9 mouse cellular contexts compared by ENCODE assay signal in genomic region chr12:81817126-81817505, GRCm38 (mm10). TPM values are rescaled to one million over a fixed set of nuclear protein-coding genes. Genes with fewer than 3 reads are reported as not detected.
A peak's percentile ranks its signal among the peaks of the same experiment; 100 is the strongest.
DNase-seq lines count a peak whose midpoint lies in the region; ATAC-seq and TF ChIP-seq lines count a peak whose summit lies in the region.
"Had no signal": no experiment of that assay in that cellular context is flagged by ENCODE, and none has a peak within 500 bp of the region (broad histone marks: within the 10 kb centered on the region; RNA-seq: fewer than 3 reads in every experiment).

No protein-coding gene starts in this region.

- TF ChIP-seq CTCF in kidney, adult 2 months (conservative IDR thresholded peaks at IDR 0.05; ENCODE audit: insufficient read depth, insufficient read length, low read depth, low read length): no peak
- TF ChIP-seq CTCF in thymus, adult 2 months (IDR thresholded peaks at IDR 0.05; ENCODE audit: borderline replicate concordance, control insufficient read depth, extremely low read depth, insufficient read depth, low read length, poor library complexity): no peak

- no peaks in the 10 kb centered on the region for H3K9me3 ChIP-seq in embryonic facial prominence, embryonic 12.5 days
- H3K9me3 ChIP-seq in kidney, embryonic 15.5 days (replicated peaks): no peaks in the 10 kb centered on the region
- H3K9me3 ChIP-seq: G1E had no signal

- H3K4me2 ChIP-seq in embryonic facial prominence, embryonic 12.5 days (replicated peaks): peak overlapping the region; percentile 33
- H3K4me2 ChIP-seq in kidney, embryonic 15.5 days: peak overlapping the region; percentile 47
- peak overlapping the region; percentile 59 for H3K4me2 ChIP-seq in myocyte (ENCODE audit: low read depth)

- H3K9ac ChIP-seq in embryonic facial prominence, embryonic 12.5 days: no peak overlapping the region
- H3K9ac ChIP-seq in kidney, embryonic 15.5 days: no peak overlapping the region

- no peak for ATAC-seq in embryonic facial prominence, embryonic 12.5 days (ENCODE audit: insufficient number of reproducible peaks, insufficient read depth, low FRiP score, low TSS enrichment)
- ATAC-seq in kidney, embryonic 15.5 days (replicated peaks; ENCODE audit: low FRiP score): peak; percentile 82

- DNase-seq in kidney, adult 2 months: peak; percentile 24
- DNase-seq in kidney, adult 8-10 months: no peak
- no peak for DNase-seq in cerebellum, adult 9-10 months
- no peak for DNase-seq in layer of hippocampus, postnatal 10 days (ENCODE audit: low spot score in 2 of 2)
- no peak for DNase-seq in thymus, adult 2 months

- H3K79me2 ChIP-seq in myocyte (ENCODE audit: control insufficient read depth, insufficient read depth): no peaks in the 10 kb centered on the region

- H3K4me3 ChIP-seq in kidney, adult 2 months (ENCODE audit: insufficient read depth, low read depth, low read length): no peak overlapping the region
- H3K4me3 ChIP-seq in embryonic facial prominence, embryonic 12.5 days: no peak overlapping the region
- H3K4me3 ChIP-seq in kidney, embryonic 15.5 days (replicated peaks): peak overlapping the region; percentile 17
- H3K4me3 ChIP-seq in myocyte: no peak overlapping the region
- no peak overlapping the region for H3K4me3 ChIP-seq in thymus, adult 2 months (ENCODE audit: control insufficient read depth, insufficient read depth, low read length)

- no peaks in the 10 kb centered on the region for H3K36me3 ChIP-seq in kidney, adult 2 months (ENCODE audit: control insufficient read depth, insufficient read depth, low read length)
- no peaks in the 10 kb centered on the region for H3K36me3 ChIP-seq in embryonic facial prominence, embryonic 12.5 days
- no peaks in the 10 kb centered on the region for H3K36me3 ChIP-seq in kidney, embryonic 15.5 days
- H3K36me3 ChIP-seq in myocyte (ENCODE audit: control insufficient read depth, insufficient read depth): no peaks in the 10 kb centered on the region
- H3K36me3 ChIP-seq in thymus, adult 2 months (ENCODE audit: control insufficient read depth, insufficient read depth, low read length): no peaks in the 10 kb centered on the region
- H3K36me3 ChIP-seq: G1E had no signal

- no peaks in the 10 kb centered on the region for H3K27me3 ChIP-seq in kidney, adult 2 months (replicated peaks; ENCODE audit: control insufficient read depth, insufficient read depth, low read length)
- H3K27me3 ChIP-seq in embryonic facial prominence, embryonic 12.5 days: no peaks in the 10 kb centered on the region
- H3K27me3 ChIP-seq in kidney, embryonic 15.5 days: no peaks in the 10 kb centered on the region
- no peaks in the 10 kb centered on the region for H3K27me3 ChIP-seq in myocyte (ENCODE audit: control insufficient read depth, insufficient read depth, insufficient read length)
- H3K27me3 ChIP-seq in thymus, adult 2 months (ENCODE audit: control insufficient read depth, insufficient read depth, low read length): no peaks in the 10 kb centered on the region

- 47% methylated on average over 6 of the region's 6 CpGs for WGBS in kidney, adult 2 months
- WGBS in embryonic facial prominence, embryonic 12.5 days: 47% methylated on average over 6 of the region's 6 CpGs
- 46% methylated on average over 6 of the region's 6 CpGs for WGBS in kidney, embryonic 15.5 days
- 84% methylated on average over 6 of the region's 6 CpGs for WGBS in thymus, adult 2 months

- TF ChIP-seq POLR2A in kidney, adult 2 months (IDR thresholded peaks at IDR 0.05; ENCODE audit: low read depth, low read length): no peak
- no peak for TF ChIP-seq POLR2A in myocyte (IDR thresholded peaks at IDR 0.05; ENCODE audit: insufficient read length, low read depth)
- no peak for TF ChIP-seq POLR2A in thymus, adult 2 months (IDR thresholded peaks at IDR 0.05; ENCODE audit: control insufficient read depth, extremely low read depth, insufficient read depth, low read length, poor library complexity)

- H3K27ac ChIP-seq in kidney, adult 2 months (ENCODE audit: insufficient read depth, low read depth, low read length): no peak overlapping the region
- H3K27ac ChIP-seq in embryonic facial prominence, embryonic 12.5 days: no peak overlapping the region
- peak overlapping the region; percentile 81 for H3K27ac ChIP-seq in kidney, embryonic 15.5 days
- H3K27ac ChIP-seq in thymus, adult 2 months (ENCODE audit: control insufficient read depth, insufficient read depth, low read length): no peak overlapping the region

- H3ac ChIP-seq in myocyte (ENCODE audit: control insufficient read depth, insufficient read length): no peak overlapping the region

- peaks cover 3% of the 10 kb centered on the region; the same call in 1 of the 2 replicates for H3K4me1 ChIP-seq in kidney, adult 2 months (ENCODE audit: control insufficient read depth, insufficient read depth, low read length)
- H3K4me1 ChIP-seq in embryonic facial prominence, embryonic 12.5 days: peaks cover 10% of the 10 kb centered on the region
- peaks cover 18% of the 10 kb centered on the region for H3K4me1 ChIP-seq in kidney, embryonic 15.5 days
- H3K4me1 ChIP-seq in thymus, adult 2 months (replicated peaks; ENCODE audit: control insufficient read depth, insufficient read depth, low read length): no peaks in the 10 kb centered on the region

TF ChIP-seq in myocyte, 11 proteins besides CTCF, POLR2A, EP300 and RAD21:
- TF ChIP-seq TCF3 (IDR thresholded peaks at IDR 0.05; ENCODE audit: insufficient read length, low read depth) (no peak), REST (IDR thresholded peaks at IDR 0.05; ENCODE audit: insufficient read depth, insufficient read length) (no peak), USF1 (IDR thresholded peaks at IDR 0.05; ENCODE audit: low read depth) (no peak), POLR2AphosphoS2 (IDR thresholded peaks at IDR 0.05; ENCODE audit: insufficient read length, low read depth) (no peak), E2F4 (IDR thresholded peaks at IDR 0.05; ENCODE audit: insufficient read depth) (no peak), CEBPB (IDR thresholded peaks at IDR 0.05; ENCODE audit: insufficient read depth, poor library complexity, severe bottlenecking) (no peak), TCF12 (IDR thresholded peaks at IDR 0.05; ENCODE audit: insufficient read depth, poor library complexity, severe bottlenecking) (no peak), MYOD1 (IDR thresholded peaks at IDR 0.05; ENCODE audit: control insufficient read depth in 1 of 3, insufficient read length in 2 of 3, low read depth in 2 of 3) (no peak), MAX (IDR thresholded peaks at IDR 0.05; ENCODE audit: low read depth) (no peak), SRF (IDR thresholded peaks at IDR 0.05; ENCODE audit: control insufficient read depth, insufficient read length, low read depth) (no peak), MYOG (IDR thresholded peaks at IDR 0.05; ENCODE audit: control insufficient read depth in 1 of 3, insufficient read depth in 1 of 3, insufficient read length in 2 of 3, low read depth in 2 of 3) (no peak)

RNA-seq across cellular contexts. Expression of gene Map3k9, which starts 36.1 kb away (rescaled TPM):
- 3.4 and 3.9 TPM in 2 replicates for polyA plus RNA-seq in kidney, adult 2 months (2012; rRNA removed)
- polyA plus RNA-seq in embryonic facial prominence, embryonic 12.5 days (2016; fragmentation: Nextera tagmentation; extraction: Ambion mirVana): 1.6 and 1.8 TPM in 2 replicates
- 1.3 and 1.5 TPM in 2 replicates for polyA plus RNA-seq in kidney, embryonic 15.5 days (2015; fragmentation: Nextera tagmentation; extraction: Ambion mirVana)
- polyA plus RNA-seq in myocyte (2012; fragmentation: generic; extraction: Trizol): 0.20 TPM
- total RNA-seq in layer of hippocampus, postnatal 10 days (2021): 10 to 100 TPM; 47.4 to 55.0 TPM
- polyA plus RNA-seq in thymus, adult 2 months (2012; rRNA removed): 0.97 and 1.1 TPM in 2 replicates
- polyA plus RNA-seq: G1E had no signal

RNA-seq across cellular contexts. Expression of gene Pcnx, which starts 42.7 kb away (rescaled TPM):
- 23.8 and 27.3 TPM in 2 replicates for polyA plus RNA-seq in kidney, adult 2 months (2012; rRNA removed)
- 12.6 and 16.4 TPM in 2 replicates for polyA plus RNA-seq in embryonic facial prominence, embryonic 12.5 days (2016; fragmentation: Nextera tagmentation; extraction: Ambion mirVana)
- 8.8 and 10.2 TPM in 2 replicates for polyA plus RNA-seq in kidney, embryonic 15.5 days (2015; fragmentation: Nextera tagmentation; extraction: Ambion mirVana)
- polyA plus RNA-seq in myocyte (2012; fragmentation: generic; extraction: Trizol): 17.6 TPM
- total RNA-seq in layer of hippocampus, postnatal 10 days (2021): 100 to 1,000 TPM; 108 to 132 TPM
- 49.0 and 56.8 TPM in 2 replicates for polyA plus RNA-seq in thymus, adult 2 months (2012; rRNA removed)
- polyA plus RNA-seq: G1E had no signal
